Mouse (Mus musculus) embryonic facial prominence, embryonic 14.5 days (tissue): ENCODE measurements around the gene Mutyh. TPM values are rescaled to one million over a fixed set of nuclear protein-coding genes. Genes with fewer than 3 reads are reported as not detected.

Source experiments
- ATAC-seq: fragments of 200-750 bp; cut with Nextera tagmentation; 2 replicates; pipeline ENCODE4 v1.8.0; 2017; ENCODE audit warnings: low read depth, moderate number of reproducible peaks, moderate TSS enrichment
- DNase-seq: peaks from one replicate; pipeline ENCODE4 v3.0.0-alpha.2; 2015; ENCODE audit warnings: low spot score
- H3K27ac ChIP-seq: fragments of 300-500 bp; sonication (generic); replicated peaks from 2 replicates; pipeline ENCODE4 v1.5.1; 2014; ENCODE audit warnings: low read depth, mild to moderate bottlenecking, low read length, moderate library complexity
- H3K27me3 ChIP-seq: fragments of 300-500 bp; sonication (generic); replicated peaks from 2 replicates; pipeline ENCODE4 v1.6.1; 2014; ENCODE audit warnings: low read length; ENCODE audit not compliant: control insufficient read depth, insufficient read depth
- H3K36me3 ChIP-seq: fragments of 300-500 bp; sonication (generic); 2 replicates; pipeline ENCODE4 v1.6.1; 2014; ENCODE audit warnings: low read length, mixed read lengths; ENCODE audit not compliant: control insufficient read depth, insufficient read depth
- H3K4me1 ChIP-seq: fragments of 300-500 bp; sonication (generic); 2 replicates; pipeline ENCODE4 v1.6.1; 2014; ENCODE audit warnings: antibody characterized with exemption, low read length; ENCODE audit not compliant: control insufficient read depth, insufficient read depth
- H3K4me2 ChIP-seq: fragments of 300-500 bp; sonication (generic); 2 replicates; pipeline ENCODE4 v1.6.1; 2014; ENCODE audit warnings: low read depth, mild to moderate bottlenecking, low read length, moderate library complexity, mixed read lengths
- H3K4me3 ChIP-seq: fragments of 300-500 bp; sonication (generic); 2 replicates; pipeline ENCODE4 v1.5.1; 2014; ENCODE audit warnings: low read depth, mild to moderate bottlenecking, low read length
- H3K9ac ChIP-seq: fragments of 300-500 bp; sonication (generic); 2 replicates; pipeline ENCODE4 v1.6.1; 2014; ENCODE audit warnings: low read depth, mild to moderate bottlenecking, low read length, moderate library complexity, mixed read lengths
- H3K9me3 ChIP-seq: fragments of 300-500 bp; sonication (generic); 2 replicates; pipeline ENCODE4 v1.6.1; 2016; ENCODE audit warnings: low read length; ENCODE audit not compliant: control insufficient read depth
- WGBS: fragments of 180-500 bp; shearing (Covaris S2); extraction: QIAGEN DNeasy Blood & Tissue Kit; methylation state at CpG from one replicate; pipeline ENCODE4 v1.1.7; 2014; 5-methylcytosine and 5-hydroxymethylcytosine counted together
- polyA plus RNA-seq: library from polyadenylated mRNA; unstranded; fragments of >200 nt; fragmentation: Nextera tagmentation; extraction: Ambion mirVana; gene quantifications from 2 replicates; pipeline ENCODE4 v1.2.1, GENCODE M21; 2014

The Mutyh gene
- polyA plus RNA-seq, 1 experiment from 2014 or later = 8.2 TPM

GRCm38 (mm10) chr4:116811012-116811411, 3.5 kb downstream of the Mutyh start:
- no peak overlapping the region for H3K4me2 ChIP-seq
- ATAC-seq (no peak), DNase-seq (no peak)
- H3K27ac ChIP-seq = no peak overlapping the region
- no peaks in the 10 kb centered on the region for H3K36me3 ChIP-seq
- H3K27me3 ChIP-seq = no peaks in the 10 kb centered on the region
- no peak overlapping the region for H3K9ac ChIP-seq
- H3K4me1 ChIP-seq = peaks cover 6% of the 10 kb centered on the region
- 73% methylated on average over 3 of the region's 3 CpGs for WGBS
- no peak overlapping the region for H3K4me3 ChIP-seq
- H3K9me3 ChIP-seq = no peaks in the 10 kb centered on the region

GRCm38 (mm10) chr4:116815276-116815675, 7.8 kb downstream of the Mutyh start:
- no peak overlapping the region for H3K4me2 ChIP-seq
- no peak overlapping the region for H3K27ac ChIP-seq
- no peaks in the 10 kb centered on the region; the same call in none of the 2 replicates for H3K36me3 ChIP-seq
- ATAC-seq (no peak), DNase-seq (no peak)
- H3K9me3 ChIP-seq = no peaks in the 10 kb centered on the region
- no peak overlapping the region for H3K9ac ChIP-seq
- whole genome bisulfite sequencing = 87% methylated on average over 5 of the region's 5 CpGs
- H3K27me3 ChIP-seq = peaks cover 6% of the 10 kb centered on the region
- H3K4me3 ChIP-seq = no peak overlapping the region
- no peaks in the 10 kb centered on the region for H3K4me1 ChIP-seq

GRCm38 (mm10) chr4:116817486-116817885, 10.0 kb downstream of the Mutyh start:
- Histone ChIP-seq H3K36me3 (no peaks in the 10 kb centered on the region; the same call in none of the 2 replicates), H3K4me2 (no peak overlapping the region), H3K9me3 (no peaks in the 10 kb centered on the region), H3K27ac (no peak overlapping the region), H3K27me3 (peaks cover 19% of the 10 kb centered on the region), H3K9ac (no peak overlapping the region), H3K4me1 (peaks cover 7% of the 10 kb centered on the region; the same call in 1 of the 2 replicates), H3K4me3 (no peak overlapping the region)
- 93% methylated on average over 6 of the region's 6 CpGs for WGBS
- ATAC-seq = no peak
- DNase-seq = no peak

GRCm38 (mm10) chr4:116819968-116820901, 12.7 kb downstream of the Mutyh start:
- 21% methylated on average over 27 of the region's 32 CpGs for WGBS
- peak overlapping the region; percentile 98 for H3K4me2 ChIP-seq
- peaks cover 19% of the 10 kb centered on the region for H3K27me3 ChIP-seq
- peak overlapping the region; percentile 58 for H3K9ac ChIP-seq
- H3K4me1 ChIP-seq = peaks cover 8% of the 10 kb centered on the region
- no peaks in the 10 kb centered on the region; the same call in none of the 2 replicates for H3K36me3 ChIP-seq
- H3K9me3 ChIP-seq = no peaks in the 10 kb centered on the region
- H3K4me3 ChIP-seq = peak overlapping the region; percentile 53
- DNase-seq (no peak), ATAC-seq (no peak)
- no peak overlapping the region for H3K27ac ChIP-seq

GRCm38 (mm10) chr4:116820902-116821693, 13.6 kb downstream of the Mutyh start:
- Histone ChIP-seq H3K4me1 (peaks cover 9% of the 10 kb centered on the region), H3K4me2 (peak overlapping the region; percentile 98), H3K36me3 (no peaks in the 10 kb centered on the region; the same call in none of the 2 replicates), H3K9me3 (no peaks in the 10 kb centered on the region), H3K27me3 (peaks cover 19% of the 10 kb centered on the region), H3K9ac (peak overlapping the region; percentile 58), H3K27ac (no peak overlapping the region), H3K4me3 (peak overlapping the region; percentile 53)
- under 1% methylated on average over 44 of the region's 51 CpGs for WGBS
- ATAC-seq (peak; percentile 78), DNase-seq (peak; percentile 65)

GRCm38 (mm10) chr4:116821694-116822016, 14.1 kb downstream of the Mutyh start, which contains the start of gene Hpdl:
Gene Hpdl (minus strand): TSS chr4:116821707.
- H3K4me3 ChIP-seq = peak within 1 kb of the TSS; percentile 53
- DNase-seq (no peak), ATAC-seq (peak; percentile 24; the same call in 1 of the 2 replicates)
- peak within 1 kb of the TSS; percentile 58 for H3K9ac ChIP-seq
- H3K4me2 ChIP-seq = peak within 1 kb of the TSS; percentile 98
- H3K27me3 ChIP-seq = peaks cover 19% of the 10 kb centered on the region
- no peaks in the 10 kb centered on the region for H3K9me3 ChIP-seq
- H3K4me1 ChIP-seq = peaks cover 9% of the 10 kb centered on the region
- no peak within 1 kb of the TSS for H3K27ac ChIP-seq
- 12% methylated on average over 9 of the region's 9 CpGs for WGBS
- H3K36me3 ChIP-seq = no peaks in the 10 kb centered on the region; the same call in none of the 2 replicates

GRCm38 (mm10) chr4:116824541-116825004, 17.1 kb downstream of the Mutyh start:
- Histone ChIP-seq H3K27me3 (peaks cover 19% of the 10 kb centered on the region), H3K9me3 (no peaks in the 10 kb centered on the region), H3K4me2 (peak overlapping the region; percentile 80), H3K9ac (peak overlapping the region; percentile 72), H3K4me3 (peak overlapping the region; percentile 55), H3K27ac (peak overlapping the region; percentile 83), H3K36me3 (no peaks in the 10 kb centered on the region), H3K4me1 (peaks cover 9% of the 10 kb centered on the region)
- DNase-seq (peak; percentile 81), ATAC-seq (peak; percentile 51)
- WGBS = under 1% methylated on average over 15 of the region's 29 CpGs

GRCm38 (mm10) chr4:116827819-116828218, 20.3 kb downstream of the Mutyh start:
- no peaks in the 10 kb centered on the region for H3K9me3 ChIP-seq
- no peak overlapping the region for H3K4me3 ChIP-seq
- H3K27me3 ChIP-seq = no peaks in the 10 kb centered on the region
- peak; percentile 51; the same call in 1 of the 2 replicates for ATAC-seq
- no peaks in the 10 kb centered on the region for H3K36me3 ChIP-seq
- WGBS = 2% methylated on average over 4 of the region's 4 CpGs
- H3K4me2 ChIP-seq = no peak overlapping the region
- peaks cover 3% of the 10 kb centered on the region; the same call in 1 of the 2 replicates for H3K4me1 ChIP-seq
- peak; percentile 78 for DNase-seq
- H3K9ac ChIP-seq = no peak overlapping the region
- no peak overlapping the region for H3K27ac ChIP-seq
